Mouse (Mus musculus): ENCODE measurements around the gene Efcab11.

DNA sequence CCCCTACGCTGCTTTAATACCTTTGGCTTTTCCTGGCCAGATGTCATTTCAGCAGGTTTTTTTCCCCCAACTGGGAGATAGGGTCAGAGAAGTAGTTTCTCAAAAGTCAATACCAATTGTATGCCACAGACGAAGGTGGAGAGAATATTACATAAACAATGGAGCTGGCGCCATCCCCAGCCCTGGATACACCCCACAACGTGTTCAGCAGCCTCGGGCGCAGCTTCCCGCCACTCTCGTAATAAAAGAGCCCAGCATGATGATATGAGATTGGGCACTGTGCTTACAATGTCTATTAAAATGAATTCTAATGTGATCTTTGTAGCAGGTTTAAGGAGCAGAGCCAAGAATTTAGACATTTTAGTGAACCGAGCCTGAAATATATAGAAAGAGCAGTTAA, 28.2 kb downstream of the Efcab11 start:
- TF ChIP-seq TAL1 (IDR thresholded peaks at IDR 0.05; ENCODE audit: low read length) (no peak), GATA1 (IDR thresholded peaks at IDR 0.05; ENCODE audit: low read length) (no peak)

Data from erythroblast, embryonic 14.5 days (primary cell).